Mouse (Mus musculus): ENCODE data around the gene Klhl31.

The Klhl31 gene

GRCm38 (mm10) chr9:77703476-77703875 is 67.2 kb downstream of the Klhl31 start:
- no peak for DNase-seq (ENCODE audit: extremely low spot score)

DNA sequence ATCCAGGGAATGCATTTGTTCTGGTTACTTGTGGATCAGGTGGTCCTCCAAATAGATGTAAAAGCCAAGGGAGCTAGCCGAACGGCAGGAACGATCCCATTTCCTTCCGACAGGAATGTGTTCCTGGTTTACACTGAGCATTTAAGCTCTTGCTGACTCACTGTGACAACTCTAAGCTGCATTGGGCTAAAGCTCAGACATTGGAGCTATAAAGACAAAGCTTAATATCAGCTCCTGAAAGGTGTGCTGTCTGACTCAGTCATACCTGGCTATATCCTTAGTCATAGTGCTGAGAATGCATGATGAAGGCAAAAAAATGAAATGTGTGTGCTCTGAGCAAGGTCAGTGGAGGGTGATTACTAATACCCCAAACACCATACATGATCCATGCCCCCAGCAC is 67.8 kb downstream of the Klhl31 start:
- no peak for DNase-seq (ENCODE audit: extremely low spot score)

GRCm38 (mm10) chr9:77706515-77706914 is 70.2 kb downstream of the Klhl31 start:
- no peak for DNase-seq (ENCODE audit: extremely low spot score)

- DNase-seq (ENCODE audit: extremely low spot score) = no peak
These were observed 71.3 kb downstream of the Klhl31 start for GRCm38 (mm10) chr9:77707433-77708139.

DNA sequence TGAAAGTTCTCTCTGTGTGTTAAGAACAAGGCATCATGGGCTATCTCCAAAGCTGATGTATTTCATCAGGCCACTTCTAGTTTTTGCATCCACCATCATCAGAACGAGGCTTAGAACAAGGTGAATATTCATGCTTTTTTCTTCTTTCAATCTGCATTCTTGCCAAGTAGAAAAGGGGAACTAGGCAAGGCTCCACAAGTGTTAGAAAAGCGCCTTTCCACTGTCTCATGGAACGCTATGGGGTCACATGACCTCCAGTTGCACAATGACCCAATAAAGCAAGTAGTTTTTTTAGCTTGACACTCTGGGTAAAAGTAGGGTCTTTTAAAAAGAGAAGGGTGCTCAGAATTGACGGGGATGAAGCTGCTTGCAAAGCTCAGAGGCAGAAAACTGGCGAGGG is 72.7 kb downstream of the Klhl31 start:
- no peak for DNase-seq (ENCODE audit: extremely low spot score)
